Mouse (Mus musculus): Measurements from ENCODE around the gene Otud7b. TPM values are rescaled to one million over a fixed set of nuclear protein-coding genes. Genes with fewer than 3 reads are reported as not detected.
"Not testable (repeated sequence)": the region's sequence is repeated elsewhere in the genome, so short reads cannot be mapped to it uniquely, and the experiment has no call there.

Otud7b gene
- polyA plus RNA-seq, 1 experiment: 12.5 TPM

DNA sequence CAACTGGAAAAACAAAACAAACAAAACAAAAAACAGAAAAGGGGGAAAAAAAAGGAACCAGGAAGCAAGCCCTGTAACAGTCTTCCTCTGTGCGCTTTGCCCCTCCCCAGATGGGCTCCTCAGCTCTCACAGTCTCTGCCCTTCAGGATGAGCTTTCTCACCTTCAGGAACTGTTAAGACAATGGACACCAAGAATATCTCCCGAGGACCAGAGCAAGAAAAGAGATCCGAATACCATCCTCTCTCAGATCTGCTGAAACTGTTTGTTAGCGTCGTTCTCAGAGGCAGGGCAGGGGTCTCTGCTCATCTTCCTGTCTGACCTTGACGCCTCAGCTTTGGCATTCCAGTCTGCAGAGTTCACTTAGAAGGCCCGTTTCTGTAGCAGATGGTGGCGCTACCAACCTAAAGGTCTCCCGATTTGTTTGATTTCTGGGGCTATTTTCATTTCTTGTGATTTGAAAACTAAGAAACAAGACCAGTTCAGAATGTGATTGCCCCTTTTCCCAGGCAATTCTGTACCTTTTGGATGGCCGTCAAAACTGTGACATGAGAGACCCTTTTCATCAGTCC is 66.7 kb downstream of the Otud7b start:
- Histone ChIP-seq H3K79me3 (ENCODE audit: low read depth) (peaks cover 28% of the 10 kb centered on the region), H3K79me2 (ENCODE audit: control insufficient read depth, insufficient read depth) (peaks cover 60% of the 10 kb centered on the region), H3K36me3 (ENCODE audit: control insufficient read depth, insufficient read depth) (peaks cover 31% of the 10 kb centered on the region), H3K4me3 (ENCODE audit: insufficient read depth, poor library complexity, severe bottlenecking) (peak overlapping the region; percentile 94), H3K27me3 (ENCODE audit: control insufficient read depth, insufficient read depth, insufficient read length) (no peaks in the 10 kb centered on the region), H3ac (ENCODE audit: control insufficient read depth, insufficient read length, low read depth) (peak overlapping the region; percentile 20)
- TF ChIP-seq CEBPB (IDR thresholded peaks at IDR 0.05; ENCODE audit: low read depth) (no peak), FOSL1 (IDR thresholded peaks at IDR 0.05; ENCODE audit: insufficient read depth, low read length, poor library complexity, severe bottlenecking) (no peak), MAX (IDR thresholded peaks at IDR 0.05) (no peak), MYOD1 (IDR thresholded peaks at IDR 0.05; ENCODE audit: control insufficient read depth, insufficient read length, low read depth) (no peak), MYOG (IDR thresholded peaks at IDR 0.05; ENCODE audit: control insufficient read depth, extremely low read depth, insufficient read length) (no peak), CTCF (IDR thresholded peaks at IDR 0.05; ENCODE audit: control insufficient read depth, insufficient read depth, insufficient read length) (no peak), USF1 (IDR thresholded peaks at IDR 0.05; ENCODE audit: low read depth) (no peak)

DNA sequence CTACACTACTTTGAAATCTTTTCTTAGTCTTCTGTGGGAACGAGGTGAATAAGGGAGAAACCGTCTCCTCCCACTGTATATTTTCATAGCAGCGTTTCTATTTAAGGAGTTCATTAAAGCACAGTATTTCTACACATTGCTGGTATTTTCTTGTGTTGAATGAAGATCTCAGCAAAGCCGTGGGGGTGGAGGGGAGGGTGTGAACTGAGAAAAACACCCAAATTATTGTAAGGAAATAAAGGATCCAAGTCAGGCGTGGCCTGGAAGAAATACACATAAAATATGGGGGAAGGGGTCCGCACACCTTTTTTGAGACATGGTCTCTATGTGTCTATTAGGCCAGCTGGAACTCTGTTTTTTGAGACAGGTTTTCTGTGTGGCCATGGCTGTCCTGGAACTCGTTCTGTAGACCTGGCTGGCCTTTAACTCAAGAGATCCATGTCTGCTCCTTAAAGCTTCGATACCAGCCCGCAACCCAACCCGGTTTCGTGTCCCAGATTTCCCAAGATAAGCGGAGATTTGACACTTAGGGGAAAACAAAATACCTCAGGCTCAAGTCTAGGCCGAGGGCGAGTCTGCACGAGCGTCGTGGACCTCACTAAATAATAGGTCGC is 67.4 kb downstream of the Otud7b start:
- no peak for TF ChIP-seq CTCF (IDR thresholded peaks at IDR 0.05; ENCODE audit: control insufficient read depth, insufficient read depth, insufficient read length)
- TF ChIP-seq FOSL1 (IDR thresholded peaks at IDR 0.05; ENCODE audit: insufficient read depth, low read length, poor library complexity, severe bottlenecking): no peak
- TF ChIP-seq USF1 (IDR thresholded peaks at IDR 0.05; ENCODE audit: low read depth): no peak
- TF ChIP-seq MYOG (IDR thresholded peaks at IDR 0.05; ENCODE audit: control insufficient read depth, extremely low read depth, insufficient read length): no peak
- TF ChIP-seq MYOD1 (IDR thresholded peaks at IDR 0.05; ENCODE audit: control insufficient read depth, insufficient read length, low read depth): no peak
- no peak for TF ChIP-seq MAX (IDR thresholded peaks at IDR 0.05)
- TF ChIP-seq CEBPB (IDR thresholded peaks at IDR 0.05; ENCODE audit: low read depth): no peak
- Histone ChIP-seq H3K79me2 (ENCODE audit: control insufficient read depth, insufficient read depth) (peaks cover 66% of the 10 kb centered on the region), H3ac (ENCODE audit: control insufficient read depth, insufficient read length, low read depth) (peak overlapping the region; percentile 79), H3K27me3 (ENCODE audit: control insufficient read depth, insufficient read depth, insufficient read length) (no peaks in the 10 kb centered on the region), H3K36me3 (ENCODE audit: control insufficient read depth, insufficient read depth) (peaks cover 37% of the 10 kb centered on the region), H3K4me3 (ENCODE audit: insufficient read depth, poor library complexity, severe bottlenecking) (peak overlapping the region; percentile 94), H3K79me3 (ENCODE audit: low read depth) (peaks cover 30% of the 10 kb centered on the region)

DNA sequence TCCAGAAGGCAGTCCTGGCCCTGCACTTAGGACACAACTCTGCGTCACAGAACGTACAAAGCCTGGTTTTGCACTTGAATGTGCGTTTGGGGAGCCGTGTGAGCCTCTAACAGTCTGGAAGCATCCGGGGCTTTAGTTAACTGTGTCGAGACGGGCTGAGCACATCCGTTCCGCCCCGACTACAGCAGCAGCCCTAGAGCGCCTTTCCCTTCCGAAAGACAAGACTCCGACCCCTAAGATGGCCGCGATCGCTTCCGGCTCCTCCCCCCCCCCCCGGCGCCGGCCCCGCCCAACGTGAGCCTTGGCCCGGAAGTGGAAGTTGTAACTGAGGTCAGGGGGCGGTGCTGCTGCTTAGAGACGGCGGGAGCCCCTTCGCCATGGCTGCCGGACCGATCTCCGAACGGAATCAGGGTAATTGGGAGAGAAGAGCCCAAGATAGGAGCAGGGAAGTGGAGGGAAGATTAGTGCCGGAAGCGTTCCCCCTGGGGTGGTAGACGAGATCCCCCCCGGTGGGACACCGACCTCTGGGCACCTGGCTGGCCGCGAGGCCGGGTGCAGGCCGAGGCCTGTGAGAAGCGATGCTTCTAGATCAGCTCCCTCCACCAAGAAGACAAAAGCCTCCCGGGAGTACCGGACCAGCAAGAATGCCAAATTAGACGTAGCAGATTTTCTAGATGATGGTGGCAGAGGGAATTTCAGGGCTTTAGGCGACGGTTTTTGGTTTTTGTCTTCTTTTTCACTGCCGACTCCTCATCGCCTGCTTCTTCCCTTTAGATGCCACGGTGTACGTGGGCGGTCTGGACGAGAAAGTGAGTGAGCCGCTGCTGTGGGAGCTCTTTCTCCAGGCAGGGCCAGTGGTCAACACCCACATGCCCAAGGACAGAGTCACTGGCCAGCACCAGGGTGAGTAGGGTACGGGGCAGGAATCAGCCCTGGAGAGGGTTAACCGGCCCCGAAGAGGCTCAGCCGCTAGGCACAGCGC is 68.2 kb downstream of the Otud7b start, which contains the start of gene Sf3b4:
Gene Sf3b4 (plus strand): TSS at position 136 of the 982 bp plus-strand sequence.
- H3K36me3 ChIP-seq (ENCODE audit: control insufficient read depth, insufficient read depth): peaks cover 42% of the 10 kb centered on the region
- TF ChIP-seq FOSL1 (IDR thresholded peaks at IDR 0.05; ENCODE audit: insufficient read depth, low read length, poor library complexity, severe bottlenecking): no peak
- TF ChIP-seq CTCF (IDR thresholded peaks at IDR 0.05; ENCODE audit: control insufficient read depth, insufficient read depth, insufficient read length): no peak
- TF ChIP-seq MYOG (IDR thresholded peaks at IDR 0.05; ENCODE audit: control insufficient read depth, extremely low read depth, insufficient read length): no peak
- TF ChIP-seq MYOD1 (IDR thresholded peaks at IDR 0.05; ENCODE audit: control insufficient read depth, insufficient read length, low read depth): no peak
- TF ChIP-seq CEBPB (IDR thresholded peaks at IDR 0.05; ENCODE audit: low read depth): no peak
- no peak for TF ChIP-seq USF1 (IDR thresholded peaks at IDR 0.05; ENCODE audit: low read depth)
- TF ChIP-seq MAX (IDR thresholded peaks at IDR 0.05): no peak

DNA sequence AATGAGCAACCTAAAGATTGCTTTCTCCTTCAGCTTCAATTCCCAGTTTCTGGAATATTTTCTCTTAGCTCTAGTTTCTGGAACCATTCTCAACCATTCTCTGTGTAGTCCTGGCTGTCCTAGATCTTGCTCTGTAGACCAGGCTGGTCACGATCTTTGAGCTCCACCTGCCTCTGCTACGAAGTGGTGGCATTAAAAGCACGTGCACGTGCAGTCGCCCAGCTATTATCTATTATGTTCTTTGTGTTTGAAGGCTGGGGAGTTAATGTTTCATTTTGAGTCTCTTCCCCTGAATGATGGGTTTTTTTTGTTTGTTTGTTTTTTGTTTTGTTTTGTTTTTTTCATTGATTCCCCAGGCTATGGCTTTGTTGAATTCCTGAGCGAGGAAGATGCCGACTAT is 68.9 kb downstream of the Otud7b start:
- Histone ChIP-seq H3K79me3 (ENCODE audit: low read depth) (peaks cover 30% of the 10 kb centered on the region), H3ac (ENCODE audit: control insufficient read depth, insufficient read length, low read depth) (peak overlapping the region; percentile 98), H3K27me3 (ENCODE audit: control insufficient read depth, insufficient read depth, insufficient read length) (no peaks in the 10 kb centered on the region), H3K36me3 (ENCODE audit: control insufficient read depth, insufficient read depth) (peaks cover 49% of the 10 kb centered on the region), H3K79me2 (ENCODE audit: control insufficient read depth, insufficient read depth) (peaks cover 66% of the 10 kb centered on the region), H3K4me3 (ENCODE audit: insufficient read depth, poor library complexity, severe bottlenecking) (peak overlapping the region; percentile 94)
- no peak for TF ChIP-seq MYOD1 (IDR thresholded peaks at IDR 0.05; ENCODE audit: control insufficient read depth, insufficient read length, low read depth)

More for the DNA sequence above, 68.2 kb downstream of the Otud7b start, which contains the start of gene Sf3b4:
- Histone ChIP-seq H3K79me2 (ENCODE audit: control insufficient read depth, insufficient read depth) (peaks cover 66% of the 10 kb centered on the region), H3K27me3 (ENCODE audit: control insufficient read depth, insufficient read depth, insufficient read length) (no peaks in the 10 kb centered on the region), H3ac (ENCODE audit: control insufficient read depth, insufficient read length, low read depth) (peak within 1 kb of the TSS; percentile 98), H3K4me3 (ENCODE audit: insufficient read depth, poor library complexity, severe bottlenecking) (peak within 1 kb of the TSS; percentile 94), H3K79me3 (ENCODE audit: low read depth) (peaks cover 30% of the 10 kb centered on the region)

DNA sequence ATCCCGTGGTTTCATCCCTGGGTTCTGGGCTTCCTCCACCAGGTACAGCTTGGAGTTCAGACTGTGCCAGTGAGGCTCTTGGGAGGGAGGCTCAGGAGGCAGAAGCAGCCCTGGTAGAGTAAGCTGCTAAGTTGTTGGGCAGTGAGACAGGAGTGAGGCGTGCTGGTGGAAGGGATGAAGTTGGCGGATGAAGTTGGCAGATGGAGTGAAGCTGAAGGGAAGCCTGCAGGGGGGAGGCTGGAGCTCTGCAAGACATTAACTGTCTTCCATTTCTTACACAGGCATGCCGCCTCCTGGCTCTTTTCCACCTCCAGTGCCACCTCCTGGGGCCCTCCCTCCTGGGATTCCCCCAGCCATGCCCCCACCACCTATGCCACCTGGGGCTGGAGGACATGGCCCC is 69.7 kb downstream of the Otud7b start:
- H3K27me3 ChIP-seq (ENCODE audit: control insufficient read depth, insufficient read depth, insufficient read length); H3ac ChIP-seq (ENCODE audit: control insufficient read depth, insufficient read length, low read depth); H3K4me3 ChIP-seq (ENCODE audit: insufficient read depth, poor library complexity, severe bottlenecking): not testable (repeated sequence)
- Histone ChIP-seq H3K79me3 (ENCODE audit: low read depth) (peaks cover 30% of the 10 kb centered on the region), H3K79me2 (ENCODE audit: control insufficient read depth, insufficient read depth) (peaks cover 66% of the 10 kb centered on the region), H3K36me3 (ENCODE audit: control insufficient read depth, insufficient read depth) (peaks cover 53% of the 10 kb centered on the region)

Measured in C2C12 (cell line).